Mouse (Mus musculus) layer of hippocampus, adult 2 months (tissue): ENCODE results near the gene Gnas. TPM values are rescaled to one million over a fixed set of nuclear protein-coding genes. Genes with fewer than 3 reads are reported as not detected.

Source experiments
- DNase-seq, 2 experiments: peaks; one replicate each; pipeline ENCODE4 v3.0.0; 2022; ENCODE audit warnings: low spot score in 2 of 2
- H3K27ac ChIP-seq: fragments of 200-600 bp; 2 replicates; pipeline ENCODE4 v1.8.1; 2022
- H3K4me3 ChIP-seq: fragments of 200-600 bp; 2 replicates; pipeline ENCODE4 v1.8.1; 2022; ENCODE audit warnings: mild to moderate bottlenecking
- CTCF ChIP-seq: fragments of 200-600 bp; conservative IDR thresholded peaks from 2 replicates; pipeline ENCODE4 v1.8.1; 2022; ENCODE audit warnings: antibody characterized with exemption, mild to moderate bottlenecking, moderate library complexity
- long read RNA-seq, 2 experiments: library from polyadenylated mRNA; stranded (forward); transcript quantifications; one replicate each; pipeline ENCODE4 v2.0.0; 2021; ENCODE audit warnings: borderline mapping rate in 2 of 2
- total RNA-seq, 2 experiments: library from RNA; stranded (reverse); gene quantifications; 2 replicates each; pipeline ENCODE4 v1.2.3; 2021

Gene Gnas
- 1,000 to 10,000 TPM; 1,674 to 1,781 TPM for total RNA-seq
- long read RNA-seq, experiment 1, transcript Gnas-208 (12 exons, 1,716 nt) = major isoform, 926 of 1,082 reads
- long read RNA-seq, experiment 1, transcript Gnas-221 (13 exons, 1,427 nt) = minor isoform, 26 of 1,082 reads
- long read RNA-seq, experiment 1, transcript Gnas-207 (11 exons, 1,789 nt) = minor isoform, 15 of 1,082 reads
- long read RNA-seq, experiment 1, transcript Gnas-206 (11 exons, 1,695 nt) = minor isoform, 9 of 1,082 reads
- long read RNA-seq, experiment 1, partial matches to known transcripts = 78 of 1,082 reads
- long read RNA-seq, experiment 1, other reads (novel, unspliced or antisense) = 22 of 1,082 reads
- long read RNA-seq, experiment 2, transcript Gnas-207 (11 exons, 1,789 nt) = minor isoform, 20 of 1,517 reads
- long read RNA-seq, experiment 2, transcript Gnas-208 (12 exons, 1,716 nt) = major isoform, 1,337 of 1,517 reads
- long read RNA-seq, experiment 2, transcript Gnas-206 (11 exons, 1,695 nt) = minor isoform, 7 of 1,517 reads
- long read RNA-seq, experiment 2, transcript Gnas-221 (13 exons, 1,427 nt) = minor isoform, 36 of 1,517 reads
- long read RNA-seq, experiment 2, partial matches to known transcripts = 84 of 1,517 reads
- long read RNA-seq, experiment 2, other reads (novel, unspliced or antisense) = 28 of 1,517 reads

DNA sequence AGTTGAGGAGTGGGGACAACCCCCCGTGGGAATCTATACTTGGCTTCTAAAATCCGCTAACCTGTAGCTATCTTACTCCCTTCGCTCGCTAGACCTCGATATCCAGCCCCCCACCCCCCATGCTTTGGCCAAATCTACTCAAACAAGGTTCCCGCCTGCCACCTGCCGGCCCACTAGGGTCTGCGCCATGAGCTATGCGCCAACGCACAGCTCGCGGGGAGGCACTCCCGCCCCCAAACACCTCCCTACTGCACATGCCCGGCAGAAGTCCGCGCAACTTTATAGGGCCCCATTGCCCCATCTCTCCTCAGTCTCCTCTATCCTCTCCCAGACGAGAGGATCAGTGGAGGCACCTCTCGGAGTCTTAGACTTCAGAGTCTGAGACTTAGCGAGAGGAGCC is at the start of gene Gnas:
TSS of gene Gnas (plus strand) at position 310 of the 400 bp plus-strand sequence.
- DNase-seq = peak; percentile 15 to 31
- H3K4me3 ChIP-seq = peak within 1 kb of the TSS; percentile 22; the same call in 1 of the 2 replicates
- peak; percentile 71 for TF ChIP-seq CTCF
- no peak within 1 kb of the TSS for H3K27ac ChIP-seq

DNA sequence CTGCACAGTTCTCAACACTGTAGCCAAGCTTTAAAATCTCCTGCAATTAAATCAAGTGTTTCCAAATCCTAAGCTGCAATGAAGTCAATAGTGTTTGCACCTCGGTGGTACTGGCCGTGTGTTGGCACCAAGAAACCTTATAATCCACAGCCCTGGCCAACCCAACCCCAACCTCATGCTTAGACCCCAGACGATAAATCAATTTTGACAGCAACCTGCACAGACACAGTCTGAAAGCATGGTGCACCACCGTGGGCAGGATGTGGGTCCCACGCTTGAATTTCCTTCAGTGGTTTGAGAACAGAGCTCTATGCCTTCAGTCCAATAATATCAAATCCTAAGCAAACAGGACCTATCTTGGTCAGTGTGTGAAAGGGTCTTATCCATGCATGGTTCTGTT is 41.7 kb upstream of the Gnas start:
- Histone ChIP-seq H3K27ac (no peak overlapping the region), H3K4me3 (no peak overlapping the region)
- no peak for TF ChIP-seq CTCF
- DNase-seq = no peak

DNA sequence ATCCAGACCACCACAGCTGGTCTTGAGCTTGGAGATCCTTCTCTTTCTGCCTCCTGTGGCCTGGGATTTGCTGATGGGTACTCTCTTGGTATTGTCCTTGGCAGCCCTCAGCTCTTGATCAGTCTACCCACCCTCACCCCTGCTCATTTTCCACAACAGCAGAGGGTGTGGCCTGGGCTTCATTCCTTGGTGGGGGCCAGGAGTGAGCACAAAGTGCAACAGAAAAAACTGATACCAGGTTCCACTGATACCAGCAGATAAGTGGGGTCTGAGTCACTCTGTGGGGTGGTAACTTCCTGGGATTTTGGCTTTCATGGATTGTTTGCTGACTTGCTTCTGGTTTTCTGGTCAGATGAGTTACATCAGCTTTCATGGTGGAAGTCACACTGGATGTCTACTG is 32.2 kb upstream of the Gnas start:
- H3K4me3 ChIP-seq = no peak overlapping the region
- no peak for TF ChIP-seq CTCF
- no peak for DNase-seq
- H3K27ac ChIP-seq = no peak overlapping the region

DNA sequence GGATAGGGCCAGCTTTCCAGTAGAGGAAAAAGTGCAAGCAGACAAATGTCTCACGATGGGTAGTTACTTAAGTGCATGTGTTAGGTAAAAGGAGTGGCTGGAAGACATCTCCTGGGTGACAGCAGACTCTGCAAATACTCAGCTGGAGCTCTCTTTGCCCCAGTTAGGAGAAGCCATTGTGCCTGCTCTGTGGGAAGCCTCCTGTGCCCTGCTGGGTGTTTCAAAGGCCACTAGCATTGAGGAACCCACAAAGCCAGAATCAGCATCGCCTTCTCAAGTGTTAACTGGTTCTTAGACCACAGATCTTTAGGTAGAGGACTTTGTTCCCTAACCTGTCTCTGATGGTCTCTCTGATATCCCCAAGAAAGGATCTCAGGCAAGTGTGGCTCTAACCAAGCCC is 26.8 kb upstream of the Gnas start:
- DNase-seq = no peak
- Histone ChIP-seq H3K27ac (no peak overlapping the region), H3K4me3 (no peak overlapping the region)
- no peak for TF ChIP-seq CTCF

DNA sequence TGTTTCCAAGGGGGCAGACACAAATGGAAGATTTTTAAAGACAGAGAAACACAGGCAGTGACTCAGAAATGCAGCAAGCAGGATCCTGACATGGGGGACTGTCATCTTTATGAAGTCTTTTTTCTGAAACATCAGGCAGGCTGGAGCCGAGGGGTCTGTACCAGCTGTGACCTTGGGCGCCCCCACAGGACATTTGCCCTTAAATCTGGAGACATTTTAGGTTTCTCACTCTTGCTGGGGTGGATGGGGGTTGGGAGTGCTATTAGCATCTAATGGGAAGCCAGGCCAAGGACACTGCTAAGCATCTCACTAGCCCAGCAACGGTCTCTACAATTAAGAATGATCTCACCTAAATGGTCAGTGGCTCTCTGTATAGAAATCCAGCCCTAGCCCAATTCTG is 24.1 kb upstream of the Gnas start:
- H3K27ac ChIP-seq = no peak overlapping the region
- no peak for TF ChIP-seq CTCF
- no peak overlapping the region for H3K4me3 ChIP-seq
- no peak for DNase-seq

DNA sequence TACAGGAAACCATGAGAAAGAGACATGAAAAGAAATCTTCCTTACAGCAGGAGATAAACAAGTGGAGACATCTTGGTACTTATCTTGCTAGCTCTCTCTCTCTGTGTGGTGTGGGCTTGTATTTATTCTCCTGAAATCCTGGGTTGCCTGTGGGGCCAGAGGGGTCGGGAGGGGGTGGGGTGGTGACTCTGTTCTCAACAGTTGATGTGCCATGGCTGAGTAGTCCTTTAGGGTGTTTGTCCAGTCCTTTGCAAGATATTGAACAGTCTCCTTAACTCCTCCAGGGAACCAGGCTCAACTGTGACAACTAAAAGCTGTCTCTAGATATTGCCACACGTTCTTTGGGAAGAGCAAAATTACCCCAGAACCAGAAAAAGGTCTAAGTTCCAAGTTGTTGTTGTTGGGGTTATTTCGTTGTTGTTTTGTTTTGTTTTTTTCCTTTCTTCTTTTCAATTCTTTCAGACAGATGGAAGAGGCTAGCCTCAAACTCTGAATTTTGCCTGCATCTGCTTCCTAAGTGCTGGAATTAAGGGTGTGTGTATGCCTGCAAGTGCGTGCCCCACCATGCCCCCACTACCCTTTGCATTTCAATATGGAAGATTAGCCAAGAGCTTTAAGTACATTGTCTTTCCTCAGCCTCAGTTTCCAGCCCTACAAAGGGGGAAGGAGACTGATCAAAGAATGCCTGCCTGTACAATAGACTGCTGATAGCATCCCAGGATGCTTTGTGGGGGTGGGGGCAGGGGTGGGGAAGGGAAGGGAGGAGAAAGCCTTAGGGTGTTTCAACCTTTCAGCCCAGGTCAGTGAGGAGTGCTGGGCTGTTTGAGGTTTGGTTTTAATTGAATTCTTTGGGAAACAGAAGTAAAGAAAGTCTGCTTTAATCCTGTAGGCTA is 23.0 kb upstream of the Gnas start:
- H3K4me3 ChIP-seq = no peak overlapping the region
- no peak for TF ChIP-seq CTCF
- DNase-seq = no peak
- H3K27ac ChIP-seq = no peak overlapping the region

DNA sequence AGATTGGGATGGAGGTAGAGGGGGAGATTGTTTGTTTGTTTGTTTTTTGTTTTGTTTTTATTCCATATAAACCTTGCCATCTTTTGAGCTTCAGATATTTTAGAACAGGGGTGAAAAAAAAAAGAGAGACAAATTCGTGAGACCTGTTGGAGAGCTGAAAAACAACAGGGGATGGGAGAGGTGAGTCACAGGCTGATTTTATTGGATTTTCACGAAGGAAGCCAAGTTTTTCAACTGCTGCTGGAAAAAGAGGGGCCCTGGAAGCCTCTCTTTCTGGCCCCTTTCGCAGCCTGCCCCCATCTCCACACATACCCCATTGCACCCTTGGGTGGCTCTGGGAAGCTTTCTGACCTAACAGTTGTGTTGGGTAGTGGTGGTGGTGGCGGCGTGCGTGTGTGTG is 22.3 kb upstream of the Gnas start:
- TF ChIP-seq CTCF = no peak

DNA sequence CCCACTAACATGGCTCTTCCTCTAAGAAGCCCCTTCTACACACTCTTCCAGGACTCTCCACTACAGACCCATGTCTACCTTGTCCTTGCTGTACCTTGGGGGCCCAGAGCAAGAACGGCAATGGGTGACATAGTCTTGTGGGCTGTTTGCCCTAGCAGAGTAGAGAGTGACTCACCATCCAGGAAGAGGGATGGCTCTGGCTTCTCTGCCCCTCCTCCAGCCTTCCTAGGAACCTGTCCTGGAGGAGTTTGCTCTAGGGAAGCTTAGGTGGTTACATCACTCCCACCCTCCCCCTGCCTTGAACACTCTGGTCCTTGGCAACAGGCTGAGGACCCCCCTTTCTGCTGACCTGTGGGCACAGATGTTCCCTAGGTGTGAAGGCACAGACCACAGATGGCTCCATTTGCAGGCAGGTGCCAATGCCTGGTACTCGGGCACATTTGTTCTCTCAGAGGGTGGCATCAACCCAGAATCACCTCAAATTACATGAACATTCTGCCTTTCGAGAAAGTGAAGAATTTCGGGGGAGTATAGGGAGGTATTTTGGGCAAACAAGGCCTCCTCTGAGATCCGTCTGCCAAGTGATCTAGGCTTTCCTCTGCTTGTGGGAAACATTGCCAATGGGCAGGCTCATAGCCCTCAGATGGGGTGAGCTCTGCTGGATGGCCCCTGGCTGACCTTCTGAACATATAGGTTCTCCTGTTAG is 20.9 kb upstream of the Gnas start:
- no peak for DNase-seq
- Histone ChIP-seq H3K4me3 (no peak overlapping the region), H3K27ac (no peak overlapping the region)
- TF ChIP-seq CTCF = no peak

More for the DNA sequence above, 22.3 kb upstream of the Gnas start:
- no peak overlapping the region for H3K4me3 ChIP-seq
- no peak for DNase-seq
- H3K27ac ChIP-seq = no peak overlapping the region

DNA sequence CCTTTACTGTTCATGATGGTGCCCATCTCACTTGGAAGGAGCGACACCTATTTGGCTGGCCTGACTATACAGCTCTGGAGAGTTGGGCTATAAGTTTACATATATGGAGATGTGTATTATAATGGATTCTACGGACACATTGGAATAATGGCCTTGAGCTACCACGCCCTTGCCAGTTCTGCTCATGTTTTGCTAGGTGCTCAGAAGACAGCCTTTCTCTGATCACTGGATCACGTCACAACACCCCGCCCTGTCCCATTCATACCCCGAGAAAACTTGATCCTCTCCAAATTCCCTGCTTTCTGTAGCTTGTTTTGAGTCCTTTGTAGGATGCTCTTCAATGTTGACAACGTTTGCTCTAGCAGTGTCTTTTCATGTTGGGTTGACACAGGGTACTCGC is 19.9 kb upstream of the Gnas start:
- no peak for TF ChIP-seq CTCF
- Histone ChIP-seq H3K4me3 (no peak overlapping the region), H3K27ac (no peak overlapping the region)
- DNase-seq = no peak

DNA sequence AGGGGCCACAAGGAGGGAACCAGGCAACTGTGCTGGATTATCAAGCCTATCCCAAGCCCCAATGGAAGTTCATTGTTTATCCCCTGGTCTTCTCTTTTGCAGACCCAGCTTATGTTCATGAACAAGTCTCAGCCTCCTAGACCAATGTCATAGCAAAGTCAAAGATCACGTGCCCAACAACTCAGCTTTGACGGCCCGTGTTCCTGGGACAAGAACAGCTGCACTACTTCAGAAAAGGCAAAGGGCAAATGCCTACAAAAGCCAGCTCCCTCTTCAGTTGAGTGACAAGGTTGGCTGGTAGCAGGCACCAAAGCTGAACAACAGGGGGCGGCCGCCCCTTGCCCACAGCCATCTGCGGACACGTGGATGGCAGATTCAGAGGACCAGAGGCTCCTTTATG is 13.7 kb upstream of the Gnas start:
- no peak for TF ChIP-seq CTCF
- Histone ChIP-seq H3K4me3 (no peak overlapping the region), H3K27ac (no peak overlapping the region)
- DNase-seq = no peak

DNA sequence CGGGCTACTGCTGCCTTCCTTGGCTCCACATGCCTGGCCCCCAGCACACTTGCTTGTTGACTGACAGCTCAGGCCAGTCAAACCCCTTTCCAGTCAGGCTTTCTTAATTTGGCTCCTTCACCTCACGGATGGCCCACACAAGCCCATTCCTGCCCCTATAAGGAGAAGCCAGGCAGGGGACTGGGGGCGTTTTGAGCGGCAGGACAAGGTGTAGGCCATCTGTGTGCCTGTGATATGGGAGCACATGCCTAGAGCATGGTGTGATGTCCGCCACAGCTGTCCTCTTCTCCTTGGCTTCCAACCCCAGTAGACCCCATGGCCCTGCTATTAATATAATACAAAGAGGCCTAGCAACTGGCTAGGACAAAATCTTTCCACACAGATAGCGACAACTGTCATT is 12.7 kb upstream of the Gnas start:
- Histone ChIP-seq H3K27ac (no peak overlapping the region), H3K4me3 (no peak overlapping the region)
- no peak for TF ChIP-seq CTCF
- no peak for DNase-seq

DNA sequence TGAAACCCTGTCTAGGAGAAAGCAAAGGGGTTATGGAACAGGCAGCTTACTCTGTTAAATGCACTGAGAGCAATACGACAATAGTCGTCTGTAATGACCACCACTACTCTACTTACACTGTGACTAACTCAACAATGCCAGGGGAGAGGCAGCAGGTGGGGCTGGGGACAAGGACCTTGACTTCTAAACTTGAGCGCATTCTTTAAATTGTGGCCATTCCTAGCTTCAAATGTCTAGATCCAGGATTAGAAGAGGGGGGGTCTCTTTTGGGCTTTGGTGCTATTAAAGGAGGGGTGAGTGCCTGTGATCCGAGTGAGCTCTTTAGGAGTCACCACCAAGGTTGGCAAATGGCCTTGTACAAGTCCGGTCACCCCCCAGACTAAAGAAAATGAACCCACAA is 11.0 kb upstream of the Gnas start:
- TF ChIP-seq CTCF = no peak

More for the DNA sequence above, 11.0 kb upstream of the Gnas start:
- no peak for DNase-seq
- Histone ChIP-seq H3K27ac (no peak overlapping the region), H3K4me3 (no peak overlapping the region)
